ENCODE assay signal across 19 mouse cellular contexts in the genomic region with DNA sequence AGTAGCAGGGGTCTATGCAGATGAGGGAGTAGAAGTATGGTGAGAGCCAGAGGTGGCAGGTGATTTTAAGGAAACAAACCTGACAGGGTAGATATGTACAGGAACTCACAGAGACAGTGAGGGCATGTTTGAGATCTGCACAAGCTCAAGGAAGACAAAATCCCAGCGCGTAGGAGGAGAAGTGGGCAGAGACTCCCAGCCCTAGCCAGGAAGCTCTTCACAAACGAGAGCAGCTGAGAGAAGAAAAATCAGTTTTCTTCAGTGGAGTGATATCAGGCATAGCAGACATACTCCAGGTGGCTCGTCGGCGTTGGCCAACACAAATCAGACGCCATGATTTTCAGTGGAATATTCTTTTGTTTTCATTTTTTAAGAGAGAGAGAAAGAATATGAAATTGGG.
"Had no signal": no experiment of that assay in that cellular context is flagged by ENCODE, and none has a peak within 500 bp of the region (broad histone marks: within the 10 kb centered on the region; RNA-seq: fewer than 3 reads in every experiment).

No protein-coding gene starts in this region.

- ATAC-seq: forebrain, embryonic 16.5 days; hindbrain, postnatal 0 days; intestine, embryonic 15.5 days; liver, embryonic 12.5 days had no signal

- DNase-seq: gastrocnemius, adult 2 months; gastrocnemius, postnatal 10 days; gastrocnemius, postnatal 36 days; heart, adult 11 months; heart, adult 2 months; heart, postnatal 14 days; heart, postnatal 36 days; kidney, adult 11 months; kidney, adult 2 months; kidney, adult 9 months; kidney, postnatal 14 days; kidney, postnatal 36 days; layer of hippocampus, adult 9-11 months; layer of hippocampus, postnatal 36 days; left cerebral cortex, postnatal 4 days had no signal
